Mouse (Mus musculus) adrenal gland, postnatal 10 days (tissue): ENCODE measurements at regions not wholly inside any gene's neighbourhood (a gene's known extent, or its start where the extent isn't known, plus 50 kb on each side); places are given as distances from the start of the nearest gene placed in this dataset.
A peak's percentile ranks its signal among the peaks of the same experiment; 100 is the strongest.

Source experiments
- DNase-seq: peaks from one replicate; pipeline ENCODE4 v3.0.0; 2021; ENCODE audit warnings: mixed read lengths

DNA sequence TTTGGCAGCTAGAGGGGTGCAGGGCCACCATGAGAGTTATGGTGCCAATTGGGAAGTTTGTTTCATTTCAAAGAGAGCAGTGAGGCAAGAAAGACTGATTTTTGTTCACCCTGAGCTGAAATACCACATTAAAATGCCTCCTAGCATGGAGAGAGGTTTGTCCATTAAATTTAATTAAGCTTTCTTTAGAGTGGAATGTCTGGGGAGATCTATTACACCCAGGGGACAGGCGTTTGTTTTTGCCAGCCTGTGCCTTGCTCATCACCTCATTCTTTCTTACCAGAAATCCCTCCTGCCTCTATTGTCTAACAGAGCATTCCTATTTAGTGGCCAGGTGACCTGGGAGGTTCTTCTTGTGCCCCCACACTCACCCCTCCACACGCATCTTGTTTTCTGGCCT lies 55.2 kb upstream of the Rcn1 start:
- no peak for DNase-seq

DNA sequence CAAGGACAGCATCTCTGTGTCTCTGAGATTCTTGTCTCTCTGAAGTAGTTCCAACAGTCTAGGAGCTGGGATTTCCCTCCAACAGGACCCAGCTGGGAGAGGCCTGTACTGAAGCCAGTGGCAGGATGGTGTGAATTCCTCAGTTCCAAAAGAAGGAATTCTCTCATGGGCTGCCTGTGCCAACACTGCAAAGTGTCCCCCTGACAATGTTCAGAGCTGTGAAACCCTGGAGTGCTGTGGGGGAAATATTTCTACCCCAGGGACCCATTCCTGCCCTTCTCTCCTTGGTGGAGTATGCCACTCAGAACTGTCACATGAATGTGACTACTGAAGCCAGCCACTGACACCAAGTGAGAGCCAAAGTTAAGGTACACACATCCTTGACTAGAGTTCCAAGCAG lies 55.7 kb upstream of the Rcn1 start:
- no peak for DNase-seq

DNA sequence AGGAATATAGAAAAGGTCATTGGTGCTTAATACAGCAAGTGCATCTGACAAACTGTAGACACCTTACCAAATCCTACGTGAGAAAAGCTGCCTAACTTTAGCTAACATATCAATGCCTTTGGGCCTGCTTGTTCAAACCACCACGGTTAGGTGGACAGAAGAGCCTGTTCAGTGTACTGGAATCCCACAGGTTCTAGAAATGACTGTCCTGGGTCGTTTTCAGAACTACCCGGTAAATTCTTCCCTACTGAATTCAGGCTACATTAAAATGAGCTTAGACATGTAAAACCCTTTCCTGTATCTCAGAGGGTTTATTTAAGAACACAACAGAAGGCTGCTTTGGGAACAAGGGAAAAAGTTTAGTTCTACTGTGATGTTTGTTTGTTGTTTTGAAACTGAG lies 59.5 kb upstream of the Rcn1 start:
- no peak for DNase-seq

DNA sequence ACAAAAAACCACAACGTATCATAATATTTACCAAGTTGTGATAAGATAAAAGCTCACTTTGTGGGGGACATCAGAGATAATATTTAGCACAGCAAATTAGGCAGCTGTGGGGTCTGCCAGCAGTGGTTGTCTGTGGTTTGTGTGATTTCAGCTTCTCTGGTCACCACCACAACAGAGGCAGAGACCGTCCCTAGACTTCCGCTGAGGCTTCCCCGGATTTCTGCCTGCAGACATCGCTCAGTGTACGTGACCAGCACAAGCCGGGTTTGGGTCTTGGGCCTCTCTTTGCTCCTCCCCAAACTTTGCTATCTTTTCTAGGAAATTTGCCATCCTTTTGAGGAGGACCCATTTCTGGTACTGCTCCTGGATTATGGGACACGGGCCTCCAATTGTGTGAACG lies 60.4 kb upstream of the Rcn1 start:
- no peak for DNase-seq

DNA sequence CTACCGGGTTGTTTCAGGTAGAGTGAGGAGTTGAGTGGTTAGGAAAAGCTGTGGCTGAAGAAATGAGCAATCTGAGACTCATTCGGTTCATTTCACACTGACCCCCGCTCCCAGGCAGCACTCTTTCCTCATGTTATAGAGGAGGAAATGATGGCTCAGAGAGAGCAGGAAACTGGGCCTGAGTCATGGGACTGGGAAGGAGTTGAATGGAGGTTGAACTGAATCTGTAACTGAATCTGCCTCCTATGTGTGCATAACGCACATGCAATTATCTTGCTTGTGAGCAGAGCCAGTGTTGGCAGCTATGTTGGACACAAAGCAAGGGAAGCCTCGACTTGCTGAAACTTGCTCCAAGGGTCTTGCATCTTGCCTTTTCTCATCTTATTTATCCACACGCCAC lies 66.5 kb upstream of the Rcn1 start:
- no peak for DNase-seq

DNA sequence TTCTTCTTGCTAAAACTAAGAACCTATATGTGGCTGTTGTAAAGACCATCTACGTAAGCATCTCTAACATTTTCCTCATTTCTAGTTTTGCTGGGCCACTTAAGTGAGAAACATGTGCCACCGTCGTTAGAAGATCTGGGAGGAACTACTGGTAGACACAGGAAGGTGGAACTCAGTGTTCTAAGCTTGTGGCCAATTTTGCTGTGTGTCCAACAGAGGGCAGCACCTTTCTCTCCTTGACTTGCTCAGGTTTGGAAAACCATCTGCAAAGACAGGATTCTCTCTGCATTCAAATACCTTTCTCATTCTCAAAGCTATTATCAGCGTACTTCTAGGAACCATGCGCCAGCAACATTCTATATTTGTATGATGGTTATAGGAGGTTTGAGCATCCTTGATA lies 69.8 kb upstream of the Rcn1 start:
- peak; percentile 38 for DNase-seq

DNA sequence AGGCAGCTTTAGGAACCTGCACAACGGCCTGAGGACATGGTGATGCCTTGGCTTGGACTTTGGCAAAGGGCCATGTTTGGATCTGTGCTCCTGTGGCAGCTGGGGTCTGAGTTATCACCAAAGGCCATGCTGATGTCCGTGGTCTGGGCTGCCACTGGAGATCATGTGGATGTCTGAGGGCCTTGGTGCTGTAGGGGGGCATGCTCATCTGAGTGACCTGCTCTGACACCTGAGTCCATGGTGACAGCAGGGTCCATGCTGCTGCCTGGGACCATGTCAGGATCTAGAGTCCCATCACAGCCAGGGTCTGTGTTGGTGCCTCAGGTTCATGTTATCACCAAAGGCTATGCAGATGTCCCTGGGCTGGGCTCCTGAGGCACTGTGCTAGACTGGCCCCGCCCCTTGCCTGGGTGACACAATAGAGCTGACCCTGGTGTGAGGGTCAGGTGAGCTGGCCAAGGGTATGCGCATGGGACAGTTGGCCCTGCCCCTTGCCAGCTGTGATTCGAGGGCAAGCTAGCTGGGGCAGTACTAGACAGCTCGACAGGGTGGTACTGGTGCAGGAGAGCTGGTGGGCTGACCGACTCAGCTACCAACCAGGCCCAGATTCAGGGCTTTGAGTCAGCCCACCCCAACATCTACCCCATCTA lies 77.0 kb upstream of the Rcn1 start:
- DNase-seq, result peak; percentile 13

DNA sequence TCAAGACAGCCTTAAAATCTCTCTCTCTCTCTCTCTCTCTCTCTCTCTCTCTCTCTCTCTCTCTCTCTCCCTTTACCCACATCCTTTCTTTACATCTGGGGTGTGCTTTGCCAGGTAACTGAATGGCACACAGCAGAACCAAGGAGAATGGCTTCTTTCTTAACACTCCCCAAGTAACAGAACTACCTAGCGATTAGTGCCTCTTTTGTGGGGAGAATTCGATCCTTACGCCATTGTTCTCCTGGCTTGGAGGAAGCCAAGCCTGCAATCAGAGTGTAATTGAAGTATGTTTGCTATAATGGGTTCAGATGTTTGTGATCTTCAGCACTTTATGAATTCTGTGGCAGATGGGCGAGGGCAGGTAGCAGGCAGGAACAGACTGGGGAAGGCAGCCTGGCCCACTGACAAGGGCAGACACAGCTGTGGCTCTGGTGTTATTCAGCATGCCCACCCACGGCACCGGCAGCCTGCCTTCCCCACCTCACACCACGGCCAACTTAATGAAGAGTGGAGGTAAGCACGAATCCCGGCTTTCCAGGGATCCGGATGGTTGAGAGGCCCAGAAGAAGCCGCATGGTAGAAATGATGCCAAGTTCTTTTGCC lies 83.0 kb upstream of the Rcn1 start:
- DNase-seq, result no peak

DNA sequence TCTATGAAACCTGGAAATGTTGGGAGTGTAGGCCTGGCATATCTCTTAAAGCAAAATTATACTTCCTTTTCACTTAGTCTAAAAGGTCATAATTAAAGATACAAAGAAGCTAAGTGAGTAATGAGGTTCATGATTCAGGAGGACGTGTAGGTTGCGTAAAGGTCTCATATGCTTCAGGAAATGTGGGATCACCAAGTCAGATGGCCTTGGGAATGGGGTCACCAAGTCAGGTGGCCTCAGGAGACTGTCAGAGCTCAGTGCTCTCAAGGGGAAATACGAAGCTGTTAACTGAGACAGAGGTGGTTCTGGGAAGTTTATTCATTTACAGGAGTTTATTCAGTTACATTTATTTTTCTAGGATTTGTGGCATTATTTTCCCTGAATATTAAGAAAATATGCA lies 85.4 kb upstream of the Rcn1 start:
- DNase-seq, result peak; percentile 5

DNA sequence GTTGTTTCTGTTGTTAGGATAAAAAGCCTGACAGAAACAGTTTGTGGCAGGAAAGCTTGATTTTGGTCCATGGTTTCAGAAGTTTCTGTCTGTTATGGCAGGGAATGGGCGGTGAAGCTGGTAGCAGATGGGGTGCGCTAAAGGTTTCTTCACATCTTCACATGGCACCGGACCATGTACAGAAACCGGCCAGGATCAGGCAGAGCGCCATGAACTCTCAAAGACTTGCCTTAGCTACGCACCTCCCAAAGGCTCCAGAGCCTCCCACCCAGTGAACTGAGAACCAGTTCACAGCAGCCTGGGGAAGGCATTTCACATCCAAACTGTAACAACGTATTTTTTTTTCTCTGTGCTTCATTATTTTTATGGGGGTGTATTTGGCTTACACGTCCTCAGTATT lies 86.2 kb upstream of the Rcn1 start:
- no peak for DNase-seq

DNA sequence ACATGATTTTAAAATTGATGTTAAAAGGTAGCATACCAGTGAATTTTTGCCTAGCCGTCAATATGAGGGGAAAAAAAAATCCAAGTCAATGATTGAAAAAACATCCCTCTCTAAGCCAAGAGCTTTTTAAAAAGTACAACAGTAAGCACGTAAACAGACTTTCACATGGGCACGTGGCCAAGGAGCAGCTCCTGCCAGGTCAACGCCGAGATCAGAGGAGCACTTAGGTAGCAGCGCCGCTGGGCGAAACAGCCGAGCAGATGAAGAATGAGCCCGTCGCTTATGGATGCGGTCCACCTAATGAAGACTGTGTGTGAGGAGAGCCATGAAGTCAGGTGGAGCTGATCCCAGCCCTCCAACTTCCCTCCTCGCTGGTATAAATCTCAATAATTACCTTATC lies 96.7 kb upstream of the Rcn1 start:
- DNase-seq, result no peak

DNA sequence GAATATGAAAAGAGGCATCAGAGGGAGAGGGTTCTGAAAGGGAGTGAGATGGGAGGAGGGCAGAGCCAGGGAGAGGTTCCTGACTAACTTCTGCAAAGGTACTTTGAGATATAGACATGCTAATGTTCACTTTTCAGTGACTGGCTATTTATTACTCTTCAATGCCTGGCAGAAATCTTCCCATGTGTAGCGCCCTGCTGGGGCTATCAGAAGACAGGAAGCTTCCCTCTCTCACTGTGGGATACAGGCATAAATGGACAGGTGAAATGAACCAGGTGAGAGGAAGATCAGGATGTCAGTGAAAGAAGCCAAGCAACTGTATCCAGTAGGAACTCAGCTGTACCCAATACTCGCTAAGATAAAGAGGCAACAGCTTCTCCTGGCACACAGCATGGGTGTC lies 105.1 kb upstream of the Rcn1 start:
- no peak for DNase-seq

DNA sequence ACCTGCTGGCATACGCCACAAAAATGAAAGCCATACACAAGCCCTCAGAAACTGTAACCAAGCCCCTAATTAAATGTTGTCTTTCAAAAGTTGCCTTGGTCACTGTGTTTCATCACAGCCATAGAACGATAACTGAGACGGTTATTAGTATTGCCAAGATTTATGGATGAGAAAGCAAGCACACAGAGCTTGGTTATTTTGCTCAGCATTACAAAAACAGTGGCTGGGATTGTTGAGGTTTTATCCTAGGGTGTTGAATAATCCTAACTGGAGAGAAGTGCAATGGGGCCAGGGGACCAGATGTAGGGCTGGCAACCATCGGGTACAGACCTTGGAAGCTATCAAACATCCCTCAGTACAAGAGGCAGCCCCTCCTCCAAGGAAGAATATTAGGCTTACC lies 106.4 kb upstream of the Rcn1 start:
- no peak for DNase-seq

DNA sequence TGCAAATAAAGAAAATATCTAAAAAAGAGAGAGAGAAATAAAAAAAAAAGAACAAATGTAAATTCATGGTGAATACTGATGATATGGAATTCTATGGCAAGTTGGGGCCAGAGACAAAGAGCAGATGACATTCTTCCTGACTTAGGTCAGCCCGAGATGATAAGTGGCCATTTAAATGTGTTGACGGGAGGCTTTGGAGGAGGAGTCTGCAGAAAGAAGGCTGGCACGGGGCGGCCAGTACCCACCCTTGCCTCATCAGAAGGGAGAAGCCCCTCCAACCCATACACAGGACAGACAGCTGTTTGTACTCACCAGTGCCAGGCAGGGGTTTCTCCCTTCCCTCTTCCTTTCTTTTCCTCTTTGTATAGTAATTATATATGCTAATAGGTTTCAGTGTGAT lies 108.0 kb upstream of the Rcn1 start:
- DNase-seq, result no peak

DNA sequence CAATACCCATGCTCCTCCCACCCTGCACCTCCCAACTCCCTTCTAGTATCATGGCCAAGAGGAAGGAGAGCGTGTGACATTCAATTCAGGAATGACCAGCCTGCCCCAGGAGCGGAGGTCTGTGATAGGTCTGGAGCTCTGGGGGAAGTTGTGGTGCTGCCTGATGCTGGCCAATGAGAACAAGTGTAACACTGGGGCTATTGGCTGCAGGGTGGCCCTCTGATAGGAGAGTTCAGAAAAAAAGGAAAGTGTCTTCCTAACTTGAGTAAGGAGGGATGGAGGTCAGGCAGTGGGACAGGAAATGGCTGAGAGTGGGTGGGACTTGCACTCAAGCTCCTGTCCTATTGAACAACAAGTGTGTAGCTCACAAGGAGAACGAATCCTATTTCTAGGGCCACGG lies 111.7 kb upstream of the Rcn1 start:
- DNase-seq, result no peak

DNA sequence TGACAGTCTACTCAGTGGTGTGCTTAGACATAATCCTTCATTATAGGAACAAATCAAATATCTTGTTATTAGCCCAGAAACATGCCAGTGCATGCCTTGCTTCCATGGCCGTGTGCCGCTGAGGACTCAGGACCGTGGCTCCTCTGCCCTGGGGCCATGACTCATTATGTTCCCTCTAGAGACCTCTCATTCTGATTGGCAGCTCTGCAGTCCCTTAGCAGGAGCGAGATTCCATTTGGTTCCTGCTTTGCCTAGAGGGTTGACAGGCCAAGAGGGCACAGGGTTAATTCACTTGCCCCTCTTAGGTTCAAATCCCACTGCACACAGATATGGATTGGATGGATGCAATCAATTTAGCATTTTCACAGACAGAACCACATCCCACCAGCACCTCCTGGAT lies 112.6 kb upstream of the Rcn1 start:
- no peak for DNase-seq

DNA sequence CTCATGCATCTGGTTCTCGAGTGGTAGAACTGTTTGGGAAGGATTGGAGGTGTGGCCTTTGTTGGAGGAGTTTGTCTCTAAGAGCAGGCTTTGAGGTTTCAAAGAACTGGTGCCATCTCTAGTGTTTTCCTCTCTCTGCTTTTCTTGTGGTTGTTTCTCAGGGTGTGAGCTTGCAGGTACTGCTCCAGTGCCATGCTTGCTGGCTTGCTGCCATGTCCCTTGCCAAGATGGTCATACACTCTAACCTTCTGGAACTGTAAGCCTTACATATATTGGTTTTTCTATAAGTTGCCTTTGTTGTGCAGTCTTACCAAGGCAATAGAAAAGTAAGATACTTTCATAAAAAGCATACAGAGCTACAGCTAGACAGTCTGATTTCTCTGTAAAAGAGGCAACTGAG lies 115.1 kb upstream of the Rcn1 start:
- no peak for DNase-seq

DNA sequence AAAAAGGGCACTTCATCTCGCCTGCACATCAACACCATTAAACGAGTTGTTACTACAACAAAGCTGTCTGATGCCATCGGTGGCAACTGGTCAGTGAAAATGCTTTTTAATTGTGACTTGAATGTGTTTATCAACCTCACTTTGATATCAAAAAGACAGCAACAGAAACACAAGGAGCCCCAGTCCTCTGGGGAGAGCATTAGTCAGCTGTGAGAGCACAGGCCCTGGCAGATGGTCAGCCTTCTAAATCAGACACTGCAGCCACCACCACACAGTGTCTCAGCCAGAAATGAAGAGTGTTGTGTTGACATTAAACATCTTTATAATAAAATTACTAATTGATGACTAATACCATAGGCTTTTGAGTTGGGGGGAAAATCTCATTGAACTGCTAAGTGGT lies 115.8 kb upstream of the Rcn1 start:
- DNase-seq, result no peak

DNA sequence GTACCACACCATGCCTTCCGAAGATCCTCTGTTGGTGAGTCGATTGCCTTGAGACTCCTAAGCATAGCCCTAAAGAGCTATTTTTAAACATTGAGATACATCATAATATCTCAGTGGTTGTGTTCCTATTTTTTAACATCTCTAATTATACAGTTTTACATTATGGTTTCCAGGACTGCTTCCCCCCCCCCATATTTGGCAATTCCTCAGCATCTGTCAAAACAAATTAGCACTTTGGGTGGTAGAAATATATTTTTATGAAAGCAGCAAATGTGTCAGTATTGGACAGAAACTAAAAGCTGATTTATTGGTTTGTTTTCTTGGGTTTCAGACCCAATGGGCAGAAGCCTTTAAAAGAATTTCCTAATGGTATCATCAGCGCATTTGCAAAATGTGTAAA lies 116.2 kb upstream of the Rcn1 start:
- no peak for DNase-seq

DNA sequence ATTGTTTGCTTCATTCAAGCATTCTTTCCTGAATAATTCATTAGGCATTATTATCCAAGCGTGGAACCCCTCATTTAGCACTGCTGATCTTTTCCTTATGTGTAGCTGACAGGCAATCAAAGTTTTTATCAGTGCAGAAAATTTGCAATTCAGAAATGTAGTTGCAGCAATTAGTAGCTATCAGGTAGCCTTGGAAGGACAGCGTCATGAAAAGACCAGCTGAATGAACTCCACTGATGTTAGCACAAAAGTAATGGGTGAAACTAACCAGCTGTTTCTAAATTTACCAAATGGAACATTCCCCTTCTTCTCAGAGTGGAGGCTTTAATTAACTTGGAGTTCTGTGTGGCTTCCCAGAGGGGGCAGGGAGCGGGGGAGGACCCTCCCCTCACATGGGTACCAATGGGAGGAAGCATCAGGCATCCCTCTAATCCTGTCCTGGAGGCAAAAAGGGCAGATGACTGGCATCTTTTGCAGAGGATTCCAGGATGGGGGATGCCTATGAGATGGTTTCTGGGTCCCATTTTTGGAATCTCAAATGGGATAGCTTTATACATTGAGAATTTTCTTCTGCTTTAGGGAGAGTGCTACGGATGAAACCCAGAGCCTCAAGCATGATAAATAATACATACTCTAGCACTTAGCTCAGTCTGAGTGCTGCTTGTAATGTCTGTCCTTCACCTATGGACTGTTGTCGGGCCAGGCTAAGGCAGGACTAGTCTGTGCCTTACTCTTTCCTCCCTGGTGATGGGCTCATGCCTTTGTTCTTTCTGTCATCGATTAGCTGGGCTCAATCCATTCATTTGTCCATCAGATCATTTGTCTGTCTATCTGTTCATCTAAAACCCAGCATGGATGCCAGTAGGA lies 117.4 kb upstream of the Rcn1 start:
- DNase-seq, result no peak

DNA sequence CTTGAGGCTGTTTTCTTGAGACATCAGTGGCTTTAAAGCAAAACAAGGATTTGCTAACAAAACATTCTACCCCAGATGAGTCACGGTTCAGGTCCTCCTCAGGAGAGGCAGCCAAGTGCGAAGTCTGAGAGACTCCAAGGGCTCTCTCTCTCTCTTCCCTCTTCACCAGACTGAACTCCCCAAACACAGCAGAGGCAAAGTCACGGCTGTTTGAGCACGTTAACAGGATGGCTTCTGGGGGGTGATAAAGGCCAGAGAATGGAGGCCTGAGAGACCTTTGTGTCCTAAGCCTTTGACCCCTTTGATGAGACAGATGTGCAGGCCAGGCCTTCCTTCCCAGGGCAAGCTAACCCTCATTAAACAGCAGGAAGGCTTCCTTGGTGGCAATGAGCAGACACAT lies 122.7 kb upstream of the Rcn1 start:
- DNase-seq, result no peak

DNA sequence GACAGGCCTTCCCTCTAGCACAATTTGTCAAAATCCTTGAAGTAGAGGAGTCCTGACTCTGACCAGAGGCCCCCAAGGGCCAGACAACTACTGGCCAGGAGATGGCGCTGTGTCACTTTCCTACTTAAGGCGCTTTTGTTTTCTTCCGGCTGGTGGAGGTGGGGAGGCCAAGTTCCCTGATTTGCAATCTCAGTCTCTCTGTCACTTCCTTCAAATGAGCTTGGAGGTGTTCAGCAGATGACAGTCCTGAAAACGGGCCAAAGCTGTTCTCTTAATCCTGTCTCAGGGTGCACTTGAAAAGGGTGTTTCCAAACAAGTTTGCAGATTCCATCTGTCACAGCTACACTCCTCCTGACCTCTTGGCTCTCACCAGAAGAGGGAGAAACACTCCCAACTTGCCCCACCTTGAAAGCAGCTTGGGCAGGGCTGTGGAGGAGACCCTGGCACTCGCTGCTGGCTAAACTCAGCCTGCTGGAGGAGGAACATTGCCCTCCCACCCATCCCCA lies 124.2 kb upstream of the Rcn1 start:
- DNase-seq, result peak; percentile 71

DNA sequence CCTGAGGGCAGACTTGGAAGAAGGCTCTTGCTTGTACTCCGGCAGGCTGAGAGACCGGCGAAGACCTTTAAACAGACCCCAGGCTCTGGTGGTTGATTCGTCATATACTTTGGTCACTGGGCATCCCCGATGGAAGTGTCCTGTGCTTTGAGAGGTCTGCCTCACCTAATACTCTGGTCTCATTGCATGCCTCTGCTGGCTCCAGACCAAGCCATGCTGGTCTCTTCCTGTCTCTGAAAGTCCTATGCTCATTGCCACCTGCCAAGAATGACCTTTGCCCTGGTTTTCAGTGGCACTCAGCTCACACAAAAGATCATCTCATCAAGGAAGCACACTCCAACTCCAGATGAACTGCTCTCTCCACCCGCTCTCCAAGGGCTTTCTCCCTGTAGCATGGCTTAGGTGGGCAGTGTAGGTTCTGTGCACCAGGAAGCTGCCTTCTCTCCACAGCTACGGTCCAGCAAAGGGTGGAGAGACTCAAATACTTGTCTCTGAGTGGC lies 126.0 kb upstream of the Rcn1 start:
- DNase-seq, result no peak
